Mouse (Mus musculus): ENCODE measurements around the gene Ube4b. TPM values are rescaled to one million over a fixed set of nuclear protein-coding genes. Genes with fewer than 3 reads are reported as not detected.
"Not testable (repeated sequence)": the region's sequence is repeated elsewhere in the genome, so short reads cannot be mapped to it uniquely, and the experiment has no call there.

The Ube4b gene
- total RNA-seq, 1 experiment from 2014 or later, result 46.8 TPM

- ATAC-seq (ENCODE audit: extremely low read depth, insufficient number of reproducible peaks, low FRiP score, poor library complexity, severe bottlenecking), result no peak
Observed at GRCm38 (mm10) chr4:149444465-149444864, 17.9 kb upstream of the Ube4b start.

DNA sequence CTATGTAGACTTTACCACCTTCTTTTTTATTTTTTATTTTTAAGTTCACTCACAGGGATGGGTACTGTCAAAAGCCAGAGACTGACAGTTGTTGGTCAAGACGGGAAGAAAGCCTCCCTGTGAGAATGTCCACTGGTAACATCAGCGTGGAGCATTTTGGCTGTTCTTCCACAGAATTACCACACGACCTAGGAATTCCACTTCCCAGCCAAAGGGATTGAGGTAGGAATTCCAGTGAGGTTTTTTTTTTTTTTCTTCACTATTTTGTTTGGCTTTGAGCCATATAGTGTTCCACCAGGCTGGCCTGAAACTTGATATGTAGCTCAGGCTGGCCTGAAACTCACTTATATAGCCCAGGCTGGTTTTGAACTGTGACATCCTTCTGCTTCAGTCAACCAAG lies 15.9 kb upstream of the Ube4b start:
- ATAC-seq (ENCODE audit: extremely low read depth, insufficient number of reproducible peaks, low FRiP score, poor library complexity, severe bottlenecking), result no peak

GRCm38 (mm10) chr4:149440576-149440975 lies 14.0 kb upstream of the Ube4b start:
- ATAC-seq (ENCODE audit: extremely low read depth, insufficient number of reproducible peaks, low FRiP score, poor library complexity, severe bottlenecking), result no peak

GRCm38 (mm10) chr4:149431887-149432286 lies 5.3 kb upstream of the Ube4b start:
- ATAC-seq (ENCODE audit: extremely low read depth, insufficient number of reproducible peaks, low FRiP score, poor library complexity, severe bottlenecking), result not testable (repeated sequence)

- ATAC-seq (ENCODE audit: extremely low read depth, insufficient number of reproducible peaks, low FRiP score, poor library complexity, severe bottlenecking), result no peak
Observed at GRCm38 (mm10) chr4:149429592-149429991, 3.0 kb upstream of the Ube4b start.

DNA sequence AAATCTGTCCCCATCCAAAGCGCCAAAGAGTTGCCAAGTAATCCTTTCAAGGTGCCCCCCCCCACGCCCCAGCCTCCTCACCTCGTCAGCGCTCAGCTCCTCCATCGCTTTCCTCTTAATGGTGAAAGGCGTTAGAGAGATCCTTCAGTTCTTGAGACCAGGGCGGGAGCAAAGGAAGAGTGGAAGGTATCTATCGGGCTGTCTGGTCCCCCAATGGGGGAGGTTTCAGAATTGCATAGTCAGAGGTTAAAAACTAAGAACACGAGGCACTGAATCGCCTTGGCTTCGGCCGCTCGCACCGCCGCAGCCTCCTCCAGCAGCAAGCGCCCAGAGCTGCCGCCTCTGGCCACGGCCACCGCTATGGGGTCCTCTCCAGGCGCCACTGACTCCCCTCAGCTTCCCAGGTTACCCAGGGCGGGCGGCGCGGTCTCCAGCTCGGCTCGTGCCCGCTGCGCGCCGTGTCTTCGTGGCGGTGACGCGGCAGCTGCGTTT lies 702 bp downstream of the Ube4b start:
- no peak for ATAC-seq (ENCODE audit: extremely low read depth, insufficient number of reproducible peaks, low FRiP score, poor library complexity, severe bottlenecking)

DNA sequence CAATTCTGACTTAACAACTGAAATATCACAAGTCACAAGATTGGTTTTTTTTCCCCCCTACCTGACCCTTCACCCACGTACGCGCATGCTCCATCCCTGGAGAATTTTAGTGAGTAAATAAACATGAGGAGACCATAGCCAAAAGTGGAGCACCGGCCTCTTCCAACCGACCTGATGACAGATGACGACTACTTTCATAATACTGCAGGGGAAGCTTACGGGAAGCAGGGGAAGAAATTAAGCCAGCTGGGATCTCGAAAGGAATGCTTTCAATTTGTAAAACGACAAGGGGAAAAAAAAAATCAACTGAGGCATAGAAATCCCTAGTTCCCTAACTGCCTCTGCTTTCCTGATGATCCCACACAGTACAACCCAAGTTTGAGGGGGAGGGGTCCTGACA lies 1.8 kb downstream of the Ube4b start:
- no peak for ATAC-seq (ENCODE audit: extremely low read depth, insufficient number of reproducible peaks, low FRiP score, poor library complexity, severe bottlenecking)

- ATAC-seq (ENCODE audit: extremely low read depth, insufficient number of reproducible peaks, low FRiP score, poor library complexity, severe bottlenecking), result no peak
Observed at GRCm38 (mm10) chr4:149417854-149418365, 8.6 kb downstream of the Ube4b start.

- ATAC-seq (ENCODE audit: extremely low read depth, insufficient number of reproducible peaks, low FRiP score, poor library complexity, severe bottlenecking), result no peak
Observed at GRCm38 (mm10) chr4:149416986-149417385, 9.6 kb downstream of the Ube4b start.

GRCm38 (mm10) chr4:149416417-149416816 lies 10.1 kb downstream of the Ube4b start:
- no peak for ATAC-seq (ENCODE audit: extremely low read depth, insufficient number of reproducible peaks, low FRiP score, poor library complexity, severe bottlenecking)

- no peak for ATAC-seq (ENCODE audit: extremely low read depth, insufficient number of reproducible peaks, low FRiP score, poor library complexity, severe bottlenecking)
Observed at GRCm38 (mm10) chr4:149415651-149416169, 10.8 kb downstream of the Ube4b start.

GRCm38 (mm10) chr4:149414259-149414658 lies 12.3 kb downstream of the Ube4b start:
- no peak for ATAC-seq (ENCODE audit: extremely low read depth, insufficient number of reproducible peaks, low FRiP score, poor library complexity, severe bottlenecking)

DNA sequence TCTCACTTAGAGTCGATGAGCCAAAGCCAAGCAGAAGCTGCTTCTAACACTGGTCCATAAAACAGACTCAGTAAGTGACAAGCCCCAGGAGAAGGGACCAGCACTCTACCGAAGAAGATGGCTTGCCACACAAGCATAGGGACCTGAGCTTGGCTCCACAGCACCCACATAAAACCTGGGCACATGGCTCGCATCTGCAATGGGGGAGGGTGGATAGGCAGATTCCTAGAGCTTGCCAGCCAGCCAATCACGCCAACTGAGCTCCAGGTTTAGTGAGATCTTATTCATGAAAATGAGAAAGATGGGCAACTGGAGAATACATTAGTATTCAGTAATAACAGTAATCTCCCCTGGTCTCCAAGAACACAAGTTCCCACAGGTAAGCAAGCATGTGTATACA lies 16.8 kb downstream of the Ube4b start:
- no peak for ATAC-seq (ENCODE audit: extremely low read depth, insufficient number of reproducible peaks, low FRiP score, poor library complexity, severe bottlenecking)

DNA sequence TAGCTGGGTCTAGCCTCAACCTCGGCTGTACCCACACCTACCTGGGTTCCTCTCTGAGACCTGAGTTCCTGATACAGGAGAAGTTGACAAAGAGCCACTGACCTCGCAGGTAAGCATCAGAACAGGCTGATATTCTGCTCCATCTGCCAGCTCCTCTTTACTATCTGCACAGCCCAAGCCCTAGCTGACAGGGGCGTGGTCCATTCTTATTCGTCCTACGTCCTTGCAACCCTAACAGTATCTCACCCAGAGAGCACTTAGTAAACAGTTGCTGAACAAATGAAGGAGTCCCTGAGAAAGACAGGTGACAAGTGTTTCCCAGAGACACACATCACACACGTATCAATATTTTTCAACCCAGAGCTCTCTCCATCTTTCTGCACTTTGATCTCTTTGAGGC lies 18.2 kb downstream of the Ube4b start:
- ATAC-seq (ENCODE audit: extremely low read depth, insufficient number of reproducible peaks, low FRiP score, poor library complexity, severe bottlenecking), result no peak

DNA sequence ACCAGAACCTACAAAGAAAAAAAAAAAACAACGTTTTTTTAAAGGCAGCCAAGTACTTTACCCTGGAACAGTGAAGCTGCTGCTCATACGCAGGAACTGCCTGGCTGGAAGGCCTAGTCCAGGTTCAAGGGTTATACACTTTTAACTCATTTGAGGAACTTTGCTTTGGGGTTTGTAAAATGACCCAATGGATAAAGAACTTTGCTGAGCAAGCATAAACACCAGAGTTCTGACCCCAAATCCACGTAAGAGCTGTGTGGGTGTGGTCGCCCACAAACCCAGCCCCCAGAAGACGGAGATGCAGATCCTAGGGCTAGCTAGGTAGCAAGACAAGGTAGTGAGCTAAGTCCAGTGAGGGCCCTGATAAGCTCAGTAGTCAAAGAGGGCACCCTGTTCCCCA lies 19.1 kb downstream of the Ube4b start:
- no peak for ATAC-seq (ENCODE audit: extremely low read depth, insufficient number of reproducible peaks, low FRiP score, poor library complexity, severe bottlenecking)

GRCm38 (mm10) chr4:149405713-149406443 lies 20.7 kb downstream of the Ube4b start:
- ATAC-seq (ENCODE audit: extremely low read depth, insufficient number of reproducible peaks, low FRiP score, poor library complexity, severe bottlenecking), result no peak

DNA sequence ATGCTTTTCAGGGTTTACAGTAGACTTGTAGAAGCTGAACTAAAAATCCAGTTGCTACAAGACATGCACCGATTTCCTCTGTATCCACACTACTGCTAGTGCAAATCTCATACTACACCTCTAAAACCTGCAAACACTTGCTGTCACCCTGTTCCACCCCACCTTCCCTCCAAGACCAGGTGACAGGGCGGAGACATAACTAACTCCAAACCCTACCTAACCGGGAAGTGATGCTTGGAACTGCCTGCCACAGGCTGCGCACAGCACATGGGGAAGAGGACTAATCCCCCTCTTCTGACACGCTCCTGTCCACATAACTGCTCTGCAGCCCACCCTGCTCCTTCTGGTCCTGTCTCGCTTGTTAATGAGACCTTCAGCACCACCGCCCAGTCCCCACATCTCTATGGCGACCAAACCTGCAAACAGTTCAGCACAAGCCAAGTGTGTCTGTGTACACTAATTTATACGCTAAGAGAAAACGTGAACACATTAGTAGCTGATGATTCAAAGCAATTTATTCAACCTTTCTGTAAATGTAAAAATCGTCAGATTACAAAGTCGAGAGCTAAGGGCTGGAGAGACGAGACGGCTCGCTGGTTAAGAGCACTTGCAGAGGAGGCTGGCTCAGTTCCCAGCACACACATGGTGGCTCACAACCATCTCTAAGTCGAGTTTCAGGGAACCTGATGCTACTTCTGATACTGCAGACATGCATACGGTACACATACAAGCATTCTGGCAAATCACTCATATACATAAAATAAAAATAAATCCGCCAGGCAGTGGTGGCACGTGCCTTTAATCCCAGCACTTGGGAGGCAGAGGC lies 21.7 kb downstream of the Ube4b start:
- ATAC-seq (ENCODE audit: extremely low read depth, insufficient number of reproducible peaks, low FRiP score, poor library complexity, severe bottlenecking), result no peak

DNA sequence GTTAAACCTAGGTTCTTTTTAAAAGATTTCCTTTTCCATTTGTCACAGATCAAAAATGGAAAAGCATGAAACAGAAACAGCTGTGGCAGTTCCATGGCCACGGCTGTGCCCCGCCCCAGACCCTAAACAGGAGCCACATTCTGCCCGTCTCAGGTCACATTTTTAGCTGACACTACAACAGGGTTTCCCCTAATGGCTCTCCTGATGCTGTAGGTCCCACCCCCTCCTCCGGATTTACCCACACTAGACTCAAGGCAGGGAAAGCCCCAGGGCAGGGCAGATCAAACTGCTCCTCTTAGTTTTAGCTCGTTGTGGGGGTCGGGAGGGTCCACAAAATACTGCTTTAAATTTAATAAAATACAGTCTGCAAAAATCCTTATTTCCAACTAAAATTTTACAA lies 23.5 kb downstream of the Ube4b start:
- no peak for ATAC-seq (ENCODE audit: extremely low read depth, insufficient number of reproducible peaks, low FRiP score, poor library complexity, severe bottlenecking)

- ATAC-seq (ENCODE audit: extremely low read depth, insufficient number of reproducible peaks, low FRiP score, poor library complexity, severe bottlenecking), result no peak
Observed at GRCm38 (mm10) chr4:149401591-149401982, 25.0 kb downstream of the Ube4b start.

Measured in neutrophil, adult 5-6 weeks (primary cell).